Mouse (Mus musculus): ENCODE measurements around the gene Aldh1l1.

Aldh1l1 gene

DNA sequence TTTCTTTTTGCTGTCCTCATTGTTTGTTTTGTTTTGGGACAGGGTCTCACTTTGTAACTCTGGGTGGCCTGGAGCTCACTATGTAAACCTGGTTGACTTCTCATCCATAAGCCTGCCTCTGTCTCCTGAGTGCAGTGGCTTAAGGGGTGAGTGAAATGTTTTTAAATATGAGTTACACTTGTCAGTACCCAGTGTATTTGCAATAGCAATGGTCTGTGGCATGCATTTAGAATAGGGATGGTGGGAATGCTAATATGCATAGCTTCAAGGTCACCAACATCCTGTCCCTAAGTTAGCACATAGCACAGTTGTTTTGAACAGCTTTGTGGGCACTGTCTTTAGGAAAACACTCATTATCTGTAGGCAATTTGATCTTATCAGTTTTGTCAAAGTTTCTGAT is 21.2 kb downstream of the Aldh1l1 start:
- DNase-seq (ENCODE audit: low spot score in 2 of 2), result no peak

- peak in 1 of 2 experiments; percentile 63 for DNase-seq (ENCODE audit: low spot score in 2 of 2)
Measured at GRCm38 (mm10) chr6:90508197-90508624, 22.0 kb downstream of the Aldh1l1 start.

GRCm38 (mm10) chr6:90509085-90509484 is 22.9 kb downstream of the Aldh1l1 start:
- DNase-seq (ENCODE audit: low spot score in 2 of 2), result peak; percentile 24 to 83

GRCm38 (mm10) chr6:90512416-90512815 is 26.2 kb downstream of the Aldh1l1 start:
- DNase-seq (ENCODE audit: low spot score in 2 of 2), result no peak

- DNase-seq (ENCODE audit: low spot score in 2 of 2), result no peak
Measured at GRCm38 (mm10) chr6:90513074-90513856, 27.0 kb downstream of the Aldh1l1 start.

GRCm38 (mm10) chr6:90514369-90514768 is 28.1 kb downstream of the Aldh1l1 start:
- peak in 1 of 2 experiments; percentile 57 for DNase-seq (ENCODE audit: low spot score in 2 of 2)

GRCm38 (mm10) chr6:90514883-90515405 is 28.7 kb downstream of the Aldh1l1 start:
- peak; percentile 79 to 88 for DNase-seq (ENCODE audit: low spot score in 2 of 2)

DNA sequence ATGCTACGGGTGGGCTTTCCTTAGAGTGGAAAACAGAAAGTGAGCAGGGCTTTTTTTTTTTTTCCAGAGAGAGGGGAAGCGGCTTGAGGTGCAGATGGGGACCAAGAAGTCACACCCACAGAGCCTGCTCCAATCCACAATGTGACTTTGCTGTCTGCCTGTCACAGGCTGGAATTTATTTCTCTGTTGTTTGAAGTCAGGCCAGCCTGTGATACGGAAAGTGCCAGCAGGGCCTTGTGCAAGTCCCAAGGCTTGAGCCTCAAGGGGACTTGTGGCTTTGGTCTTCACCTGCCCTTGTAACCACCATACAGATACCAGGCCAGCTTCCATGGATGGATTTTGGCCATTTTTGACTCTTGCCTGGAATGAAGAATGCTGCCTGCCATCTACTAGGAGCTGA is 32.7 kb downstream of the Aldh1l1 start:
- DNase-seq (ENCODE audit: low spot score in 2 of 2), result no peak

DNA sequence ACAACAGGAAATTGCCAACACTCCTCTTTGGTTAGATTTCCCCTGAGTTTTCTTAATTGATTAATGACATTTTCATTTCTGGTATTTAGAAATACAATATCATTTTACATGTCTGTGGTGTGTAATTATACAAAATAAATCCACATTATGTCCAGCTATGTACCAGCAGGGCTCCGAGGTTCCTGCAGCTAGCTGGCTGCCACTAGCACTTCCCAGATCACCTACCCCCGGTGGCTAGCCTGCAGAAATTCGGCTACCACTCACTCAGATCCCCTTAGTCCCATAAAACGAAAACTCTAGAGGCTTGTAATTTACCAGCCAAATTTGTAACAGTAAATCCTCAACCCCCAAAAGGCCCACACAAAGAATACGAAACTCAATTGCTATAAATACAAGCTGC is 33.1 kb downstream of the Aldh1l1 start:
- DNase-seq (ENCODE audit: low spot score in 2 of 2), result no peak

DNA sequence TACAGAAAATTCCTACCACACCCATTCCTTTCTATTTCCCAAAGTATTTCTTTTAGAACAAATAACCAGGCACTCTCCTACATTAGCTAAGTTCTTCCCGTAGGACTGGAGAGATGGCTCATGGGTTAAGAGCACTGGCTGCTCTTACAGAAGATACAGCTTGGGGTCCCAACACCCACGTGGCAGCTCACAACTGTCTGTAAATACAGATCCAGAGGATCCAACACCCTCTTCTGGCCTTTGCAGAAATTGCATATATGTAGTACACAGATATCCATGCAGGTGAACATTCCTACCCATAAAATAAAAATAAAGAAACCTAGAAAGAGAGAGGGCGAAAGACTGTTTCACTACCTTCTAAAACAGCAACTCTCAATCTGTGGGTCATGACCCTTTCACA is 40.2 kb downstream of the Aldh1l1 start:
- DNase-seq (ENCODE audit: low spot score in 2 of 2), result no peak

- DNase-seq (ENCODE audit: low spot score in 2 of 2), result no peak
Measured at GRCm38 (mm10) chr6:90529461-90530046, 43.3 kb downstream of the Aldh1l1 start.

DNA sequence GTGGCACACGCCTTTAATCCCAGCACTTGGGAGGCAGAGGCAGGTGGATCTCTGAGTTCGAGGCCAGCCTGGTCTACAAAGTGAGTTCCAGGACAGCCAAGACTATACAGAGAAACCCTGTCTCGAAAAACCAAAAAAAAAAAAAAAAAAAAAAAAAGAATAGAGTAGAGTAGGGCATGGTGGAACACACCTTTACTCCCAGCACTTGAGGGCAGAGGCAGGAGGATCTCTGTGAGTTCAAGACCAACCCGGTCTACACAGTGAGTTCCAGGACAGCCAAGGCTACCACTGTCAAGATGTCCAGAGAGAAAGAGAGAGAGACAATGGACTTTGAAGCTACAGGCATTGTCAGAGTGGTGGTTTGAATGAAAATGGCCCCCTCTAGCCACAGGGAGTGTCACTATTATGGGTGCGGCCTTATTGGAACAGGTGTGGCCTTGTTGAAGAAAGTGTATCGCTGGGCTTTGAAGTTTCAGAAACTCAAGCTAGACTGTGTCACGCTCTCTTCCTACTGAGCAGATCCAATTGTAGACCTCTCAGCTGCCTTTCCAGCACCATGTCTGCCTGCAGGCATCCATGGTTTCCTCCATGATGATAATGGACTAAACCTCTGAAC is 46.5 kb downstream of the Aldh1l1 start:
- no peak for DNase-seq (ENCODE audit: low spot score in 2 of 2)

DNA sequence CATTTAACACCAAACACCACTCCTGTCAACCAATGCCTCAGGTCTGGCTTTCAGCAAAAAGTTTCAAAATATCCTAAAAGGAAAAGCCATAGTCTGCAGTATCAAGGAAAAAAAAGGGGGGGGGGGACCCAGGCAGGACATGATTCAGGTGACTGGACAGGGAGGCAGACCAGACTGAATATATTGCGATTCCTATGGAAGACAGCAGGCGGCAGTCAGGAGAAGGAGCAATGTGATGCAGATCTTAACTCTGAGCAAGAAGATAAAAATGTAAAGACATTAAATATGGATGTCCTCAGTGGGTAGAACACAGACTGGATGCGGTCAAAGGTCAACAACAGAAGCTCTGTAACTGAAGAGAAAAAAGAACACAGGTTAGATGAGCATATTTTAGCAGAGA is 47.3 kb downstream of the Aldh1l1 start:
- no peak for DNase-seq (ENCODE audit: low spot score in 2 of 2)

DNA sequence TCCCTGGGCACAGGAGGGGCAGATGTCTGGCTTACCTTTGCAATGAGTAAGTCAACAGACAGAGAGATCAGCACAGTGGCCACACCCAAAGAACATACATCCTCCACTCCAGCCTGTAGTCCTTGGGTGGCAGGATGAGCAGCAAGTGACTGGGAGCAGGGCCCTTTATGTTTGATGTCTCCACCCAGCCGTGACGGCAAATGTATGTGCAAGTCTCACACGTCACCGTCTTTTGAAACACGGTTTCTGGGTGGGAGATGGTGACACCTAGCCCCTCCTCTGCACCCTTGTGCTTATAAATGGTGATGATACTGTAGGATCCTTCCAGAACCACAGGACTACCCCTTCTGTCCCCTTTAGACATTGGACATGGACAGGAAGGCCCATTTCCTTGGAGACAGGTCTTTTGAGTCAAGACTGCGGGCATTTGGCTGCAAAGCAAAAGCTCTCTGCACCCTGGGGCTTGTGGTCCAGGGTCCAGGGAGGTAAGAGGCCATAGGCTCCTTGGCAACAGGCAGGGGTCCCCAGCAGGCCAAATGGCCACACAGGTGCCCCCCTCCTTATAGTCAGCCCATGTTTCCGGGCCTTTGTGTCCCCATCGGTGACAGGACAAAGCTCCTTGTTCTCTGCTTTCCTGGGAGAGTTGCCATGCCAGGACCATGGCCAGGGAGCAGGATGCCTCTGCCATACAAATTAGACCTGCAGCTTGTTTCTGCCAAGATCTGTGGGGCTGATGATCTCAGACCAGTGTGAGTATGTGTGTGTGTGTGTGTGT is 48.7 kb downstream of the Aldh1l1 start:
- DNase-seq (ENCODE audit: low spot score in 2 of 2), result no peak

- no peak for DNase-seq (ENCODE audit: low spot score in 2 of 2)
Measured at GRCm38 (mm10) chr6:90536824-90537223, 50.6 kb downstream of the Aldh1l1 start.

GRCm38 (mm10) chr6:90537941-90538340 is 51.7 kb downstream of the Aldh1l1 start:
- DNase-seq (ENCODE audit: low spot score in 2 of 2), result peak; percentile 69 to 83

- DNase-seq (ENCODE audit: low spot score in 2 of 2), result peak in 1 of 2 experiments; percentile 51
Measured at GRCm38 (mm10) chr6:90539271-90539670, 53.0 kb downstream of the Aldh1l1 start.

GRCm38 (mm10) chr6:90540520-90540919 is 54.3 kb downstream of the Aldh1l1 start:
- DNase-seq (ENCODE audit: low spot score in 2 of 2), result no peak

DNA sequence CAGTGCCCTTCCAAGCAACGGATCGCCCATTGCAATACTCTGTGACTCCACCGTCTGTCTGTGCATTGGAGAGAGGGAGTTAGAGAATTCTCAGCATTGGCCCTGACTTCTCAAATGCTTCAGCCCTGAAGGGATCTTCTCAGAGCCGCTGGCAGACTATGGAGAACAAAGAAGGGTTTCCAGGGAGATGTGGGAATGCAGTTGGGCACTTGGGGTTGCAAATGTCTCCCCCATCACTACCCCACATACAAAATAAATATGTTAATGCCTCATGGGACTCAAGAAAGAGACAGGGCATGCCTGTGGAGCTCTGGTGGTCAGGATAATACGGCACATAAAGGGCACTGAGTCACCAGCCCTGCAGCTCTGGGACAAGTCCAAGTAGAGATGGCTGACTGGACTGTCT is 55.1 kb downstream of the Aldh1l1 start:
- DNase-seq (ENCODE audit: low spot score in 2 of 2), result no peak

DNA sequence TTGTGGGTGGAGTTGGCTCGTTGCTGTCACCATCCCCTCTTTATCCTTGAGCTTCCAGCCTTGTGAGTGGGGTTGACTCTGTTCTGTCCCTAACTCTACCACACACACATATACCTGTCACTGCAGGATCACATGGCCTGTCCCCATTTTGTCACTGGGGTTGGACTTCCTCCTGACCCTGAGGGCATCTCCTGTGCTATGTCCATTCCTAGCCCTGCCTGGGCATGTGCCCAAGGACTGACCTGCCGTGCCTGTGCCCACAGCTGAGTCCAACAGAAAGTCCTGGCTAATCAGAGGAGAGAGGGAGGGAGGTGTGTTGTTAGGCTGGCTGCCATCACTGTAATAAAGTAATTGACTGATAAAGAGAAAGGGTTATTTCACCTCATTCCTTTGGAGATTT is 58.2 kb downstream of the Aldh1l1 start:
- no peak for DNase-seq (ENCODE audit: low spot score in 2 of 2)

GRCm38 (mm10) chr6:90546274-90546673 is 60.0 kb downstream of the Aldh1l1 start:
- no peak for DNase-seq (ENCODE audit: low spot score in 2 of 2)

GRCm38 (mm10) chr6:90547041-90547440 is 60.8 kb downstream of the Aldh1l1 start:
- no peak for DNase-seq (ENCODE audit: low spot score in 2 of 2)
